Mouse (Mus musculus) central nervous system, embryonic 18 days (tissue): ENCODE results near the gene Olfr691. TPM values are rescaled to one million over a fixed set of nuclear protein-coding genes. Genes with fewer than 3 reads are reported as not detected.

Experiments used
- polyA plus RNA-seq: library from polyadenylated mRNA; depleted of rRNA; stranded (reverse); fragments of >200 nt; gene quantifications from 2 replicates; pipeline ENCODE4 v1.2.3, GENCODE M21; 2012; rRNA removed

Gene Olfr691
- polyA plus RNA-seq = 0.21 and 0.24 TPM in 2 replicates

GRCm38 (mm10) chr7:105342170-105342569 lies at the start of gene Olfr691:
Gene Olfr691 (minus strand): TSS chr7:105342270.

GRCm38 (mm10) chr7:105374866-105375265 lies 32.8 kb upstream of the Olfr691 start, which contains the start of gene Gm5901:
Gene Gm5901 (plus strand): TSS chr7:105375038.

GRCm38 (mm10) chr7:105367930-105368329 lies 25.9 kb upstream of the Olfr691 start, which contains the start of gene Olfr692:
Gene Olfr692 (plus strand): TSS chr7:105368230.

GRCm38 (mm10) chr7:105334004-105334403 lies 8.1 kb downstream of the Olfr691 start, which contains the start of gene Olfr690:
Gene Olfr690 (minus strand): TSS chr7:105334104.

DNA sequence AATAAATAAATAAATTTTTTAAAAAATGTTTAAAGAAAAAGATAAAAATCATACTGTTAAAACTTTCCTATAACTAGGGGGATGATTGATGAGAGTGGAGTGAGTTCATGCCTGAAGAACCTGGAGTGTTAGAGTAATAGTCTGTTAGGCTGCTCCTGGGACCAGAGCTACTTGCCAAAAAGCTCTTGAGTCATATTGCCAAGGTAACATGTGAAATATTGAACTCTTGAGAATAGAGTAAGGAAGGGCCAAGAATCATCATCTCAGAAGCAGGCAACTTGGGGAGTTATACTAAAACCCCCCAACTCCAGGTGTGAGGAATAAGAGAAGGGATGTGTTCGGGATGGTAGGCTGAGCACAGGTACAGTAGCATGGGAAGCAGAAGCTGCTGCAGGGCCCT lies 31.2 kb downstream of the Olfr691 start, which contains the start of gene Olfr689:
Olfr689 (plus strand) TSS at position 301 of the 400 bp plus-strand sequence.

GRCm38 (mm10) chr7:105287795-105288194 lies 54.3 kb downstream of the Olfr691 start, which contains the start of gene Olfr688:
Gene Olfr688 (plus strand): TSS chr7:105288095.

Other genes starting within 250 kb of the Olfr691 start
- gene Olfr680-ps1, start 249.5 kb downstream of the Olfr691 start, polyA plus RNA-seq = not detected in 2 replicates
- not detected in 2 replicates for gene Olfr681, start 225.4 kb downstream of the Olfr691 start, polyA plus RNA-seq
- not detected in 2 replicates for gene Olfr683, start 195.3 kb downstream of the Olfr691 start, polyA plus RNA-seq
- gene Olfr684, start 178.6 kb downstream of the Olfr691 start, polyA plus RNA-seq = not detected in 2 replicates
- not detected in 2 replicates for gene Olfr685, start 156.3 kb downstream of the Olfr691 start, polyA plus RNA-seq
- not detected in 2 replicates for gene Olfr686, start 134.8 kb downstream of the Olfr691 start, polyA plus RNA-seq
- gene Olfr688, start 54.2 kb downstream of the Olfr691 start, polyA plus RNA-seq = not detected in 2 replicates
- not detected in 2 replicates for gene Olfr689, start 31.1 kb downstream of the Olfr691 start, polyA plus RNA-seq
- 0.12 and 0.43 TPM in 2 replicates for gene Olfr690, start 8.2 kb downstream of the Olfr691 start, polyA plus RNA-seq
- not detected in 2 replicates for gene Olfr692, start 26.0 kb upstream of the Olfr691 start, polyA plus RNA-seq
- gene Gm5901, start 32.8 kb upstream of the Olfr691 start, polyA plus RNA-seq = not detected in 2 replicates
- gene Fam160a2, start 57.8 kb upstream of the Olfr691 start, polyA plus RNA-seq = 35.4 and 37.7 TPM in 2 replicates
- gene Cnga4, start 62.3 kb upstream of the Olfr691 start, polyA plus RNA-seq = 0.27 and 0.32 TPM in 2 replicates
- gene Cckbr, start 83.5 kb upstream of the Olfr691 start, polyA plus RNA-seq = 6.2 and 6.7 TPM in 2 replicates
- 26.2 and 30.2 TPM in 2 replicates for gene Cavin3, start 140.0 kb upstream of the Olfr691 start, polyA plus RNA-seq
- gene Smpd1, start 212.1 kb upstream of the Olfr691 start, polyA plus RNA-seq = 51.4 and 52.2 TPM in 2 replicates
- 318 and 323 TPM in 2 replicates for gene Apbb1, start 239.4 kb upstream of the Olfr691 start, polyA plus RNA-seq